Mouse (Mus musculus): ENCODE results near the gene Slc19a2. TPM values are rescaled to one million over a fixed set of nuclear protein-coding genes. Genes with fewer than 3 reads are reported as not detected.

The Slc19a2 gene
- polyA plus RNA-seq (2014; fragmentation: Nextera tagmentation; extraction: Ambion mirVana), result 13.2 and 14.4 TPM in 2 replicates

GRCm38 (mm10) chr1:164248465-164249331 lies at the start of gene Slc19a2:
Gene Slc19a2 (plus strand): TSS chr1:164249046.
- peak within 1 kb of the TSS; percentile 65 for H3K4me3 ChIP-seq (ENCODE audit: low read depth, low read length)
- peaks cover 7% of the 10 kb centered on the region; the same call in 1 of the 2 replicates for H3K4me1 ChIP-seq (replicated peaks; ENCODE audit: control insufficient read depth, insufficient read depth, low read length)
- no peaks in the 10 kb centered on the region for H3K9me3 ChIP-seq (ENCODE audit: control insufficient read depth, low read length)
- WGBS, result under 1% methylated on average over 53 of the region's 79 CpGs
- no peaks in the 10 kb centered on the region for H3K27me3 ChIP-seq (ENCODE audit: control insufficient read depth, insufficient read depth, low read length)
- H3K27ac ChIP-seq (ENCODE audit: low read depth, low read length), result peak within 1 kb of the TSS; percentile 27; the same call in 1 of the 2 replicates
- no peaks in the 10 kb centered on the region for H3K36me3 ChIP-seq (ENCODE audit: control insufficient read depth, insufficient read depth, low read length)
- DNase-seq (ENCODE audit: low spot score), result peak; percentile 100
- peak within 1 kb of the TSS; percentile 82 for H3K4me2 ChIP-seq (ENCODE audit: low read depth, low read length, severe bottlenecking)
- H3K9ac ChIP-seq (ENCODE audit: low read length), result peak within 1 kb of the TSS; percentile 72
- peak; percentile 97 for ATAC-seq (replicated peaks; ENCODE audit: low FRiP score)

- no peak for ATAC-seq (replicated peaks; ENCODE audit: low FRiP score)
- Histone ChIP-seq H3K27ac (ENCODE audit: low read depth, low read length) (no peak overlapping the region), H3K4me2 (ENCODE audit: low read depth, low read length, severe bottlenecking) (no peak overlapping the region), H3K4me3 (ENCODE audit: low read depth, low read length) (no peak overlapping the region), H3K4me1 (replicated peaks; ENCODE audit: control insufficient read depth, insufficient read depth, low read length) (no peaks in the 10 kb centered on the region), H3K27me3 (ENCODE audit: control insufficient read depth, insufficient read depth, low read length) (no peaks in the 10 kb centered on the region), H3K36me3 (ENCODE audit: control insufficient read depth, insufficient read depth, low read length) (no peaks in the 10 kb centered on the region), H3K9me3 (ENCODE audit: control insufficient read depth, low read length) (no peaks in the 10 kb centered on the region; the same call in 1 of the 2 replicates), H3K9ac (ENCODE audit: low read length) (no peak overlapping the region)
- 85% methylated on average over 4 of the region's 4 CpGs for WGBS
- DNase-seq (ENCODE audit: low spot score), result no peak
Observed at GRCm38 (mm10) chr1:164199551-164199950, 49.3 kb upstream of the Slc19a2 start.

- Histone ChIP-seq H3K4me1 (replicated peaks; ENCODE audit: control insufficient read depth, insufficient read depth, low read length) (no peaks in the 10 kb centered on the region), H3K27me3 (ENCODE audit: control insufficient read depth, insufficient read depth, low read length) (no peaks in the 10 kb centered on the region), H3K4me3 (ENCODE audit: low read depth, low read length) (no peak overlapping the region), H3K4me2 (ENCODE audit: low read depth, low read length, severe bottlenecking) (no peak overlapping the region), H3K9ac (ENCODE audit: low read length) (no peak overlapping the region), H3K9me3 (ENCODE audit: control insufficient read depth, low read length) (no peaks in the 10 kb centered on the region), H3K36me3 (ENCODE audit: control insufficient read depth, insufficient read depth, low read length) (no peaks in the 10 kb centered on the region), H3K27ac (ENCODE audit: low read depth, low read length) (no peak overlapping the region)
- no peak for DNase-seq (ENCODE audit: low spot score)
- WGBS, result 93% methylated on average over 2 of the region's 2 CpGs
- ATAC-seq (replicated peaks; ENCODE audit: low FRiP score), result no peak
Observed at GRCm38 (mm10) chr1:164208437-164208836, 40.4 kb upstream of the Slc19a2 start.

- Histone ChIP-seq H3K27ac (ENCODE audit: low read depth, low read length) (no peak overlapping the region), H3K4me2 (ENCODE audit: low read depth, low read length, severe bottlenecking) (no peak overlapping the region), H3K4me1 (replicated peaks; ENCODE audit: control insufficient read depth, insufficient read depth, low read length) (no peaks in the 10 kb centered on the region), H3K27me3 (ENCODE audit: control insufficient read depth, insufficient read depth, low read length) (no peaks in the 10 kb centered on the region), H3K36me3 (ENCODE audit: control insufficient read depth, insufficient read depth, low read length) (no peaks in the 10 kb centered on the region), H3K9ac (ENCODE audit: low read length) (no peak overlapping the region), H3K4me3 (ENCODE audit: low read depth, low read length) (no peak overlapping the region), H3K9me3 (ENCODE audit: control insufficient read depth, low read length) (no peaks in the 10 kb centered on the region)
- no peak for ATAC-seq (replicated peaks; ENCODE audit: low FRiP score)
- DNase-seq (ENCODE audit: low spot score), result no peak
- WGBS, result 89% methylated on average over 4 of the region's 4 CpGs
Observed at GRCm38 (mm10) chr1:164210899-164211298, 37.9 kb upstream of the Slc19a2 start.

- H3K27ac ChIP-seq (ENCODE audit: low read depth, low read length), result no peak overlapping the region
- H3K9ac ChIP-seq (ENCODE audit: low read length), result no peak overlapping the region
- no peaks in the 10 kb centered on the region for H3K4me1 ChIP-seq (replicated peaks; ENCODE audit: control insufficient read depth, insufficient read depth, low read length)
- no peaks in the 10 kb centered on the region for H3K36me3 ChIP-seq (ENCODE audit: control insufficient read depth, insufficient read depth, low read length)
- DNase-seq (ENCODE audit: low spot score) (no peak), ATAC-seq (replicated peaks; ENCODE audit: low FRiP score) (no peak)
- H3K9me3 ChIP-seq (ENCODE audit: control insufficient read depth, low read length), result no peaks in the 10 kb centered on the region
- H3K4me3 ChIP-seq (ENCODE audit: low read depth, low read length), result no peak overlapping the region
- H3K4me2 ChIP-seq (ENCODE audit: low read depth, low read length, severe bottlenecking), result no peak overlapping the region
- 89% methylated on average over 8 of the region's 8 CpGs for WGBS
- no peaks in the 10 kb centered on the region for H3K27me3 ChIP-seq (ENCODE audit: control insufficient read depth, insufficient read depth, low read length)
Observed at GRCm38 (mm10) chr1:164212686-164213085, 36.2 kb upstream of the Slc19a2 start.

GRCm38 (mm10) chr1:164214190-164214589 lies 34.7 kb upstream of the Slc19a2 start:
- no peak overlapping the region for H3K27ac ChIP-seq (ENCODE audit: low read depth, low read length)
- H3K4me1 ChIP-seq (replicated peaks; ENCODE audit: control insufficient read depth, insufficient read depth, low read length), result 0 out of 2 replicates have a peak, but pooled peaks cover 3% of the 10 kb centered on the region
- no peak overlapping the region for H3K4me2 ChIP-seq (ENCODE audit: low read depth, low read length, severe bottlenecking)
- H3K9ac ChIP-seq (ENCODE audit: low read length), result no peak overlapping the region
- no peaks in the 10 kb centered on the region for H3K9me3 ChIP-seq (ENCODE audit: control insufficient read depth, low read length)
- H3K36me3 ChIP-seq (ENCODE audit: control insufficient read depth, insufficient read depth, low read length), result no peaks in the 10 kb centered on the region
- ATAC-seq (replicated peaks; ENCODE audit: low FRiP score) (no peak), DNase-seq (ENCODE audit: low spot score) (no peak)
- H3K4me3 ChIP-seq (ENCODE audit: low read depth, low read length), result no peak overlapping the region
- WGBS, result 64% methylated on average over 8 of the region's 8 CpGs
- H3K27me3 ChIP-seq (ENCODE audit: control insufficient read depth, insufficient read depth, low read length), result no peaks in the 10 kb centered on the region

- Histone ChIP-seq H3K27me3 (ENCODE audit: control insufficient read depth, insufficient read depth, low read length) (no peaks in the 10 kb centered on the region), H3K4me1 (replicated peaks; ENCODE audit: control insufficient read depth, insufficient read depth, low read length) (0 out of 2 replicates have a peak, but pooled peaks cover 3% of the 10 kb centered on the region), H3K9ac (ENCODE audit: low read length) (no peak overlapping the region), H3K9me3 (ENCODE audit: control insufficient read depth, low read length) (no peaks in the 10 kb centered on the region), H3K36me3 (ENCODE audit: control insufficient read depth, insufficient read depth, low read length) (no peaks in the 10 kb centered on the region), H3K4me3 (ENCODE audit: low read depth, low read length) (no peak overlapping the region), H3K27ac (ENCODE audit: low read depth, low read length) (no peak overlapping the region), H3K4me2 (ENCODE audit: low read depth, low read length, severe bottlenecking) (no peak overlapping the region)
- DNase-seq (ENCODE audit: low spot score), result no peak
- ATAC-seq (replicated peaks; ENCODE audit: low FRiP score), result no peak
- WGBS, result 88% methylated on average over 3 of the region's 3 CpGs
Observed at GRCm38 (mm10) chr1:164215097-164215496, 33.7 kb upstream of the Slc19a2 start.

GRCm38 (mm10) chr1:164215540-164215939 lies 33.3 kb upstream of the Slc19a2 start:
- no peak for DNase-seq (ENCODE audit: low spot score)
- Histone ChIP-seq H3K27ac (ENCODE audit: low read depth, low read length) (no peak overlapping the region), H3K4me2 (ENCODE audit: low read depth, low read length, severe bottlenecking) (no peak overlapping the region), H3K4me3 (ENCODE audit: low read depth, low read length) (no peak overlapping the region), H3K36me3 (ENCODE audit: control insufficient read depth, insufficient read depth, low read length) (no peaks in the 10 kb centered on the region), H3K9me3 (ENCODE audit: control insufficient read depth, low read length) (no peaks in the 10 kb centered on the region), H3K4me1 (replicated peaks; ENCODE audit: control insufficient read depth, insufficient read depth, low read length) (0 out of 2 replicates have a peak, but pooled peaks cover 3% of the 10 kb centered on the region), H3K9ac (ENCODE audit: low read length) (no peak overlapping the region), H3K27me3 (ENCODE audit: control insufficient read depth, insufficient read depth, low read length) (no peaks in the 10 kb centered on the region)
- ATAC-seq (replicated peaks; ENCODE audit: low FRiP score), result no peak
- 74% methylated on average over 6 of the region's 6 CpGs for WGBS
